Mouse (Mus musculus) C2C12 (cell line): Measurements from ENCODE around the gene Fbxl14.

Experiments used
- CTCF ChIP-seq: IDR thresholded peaks from one replicate; pipeline ENCODE4 v1.5.1; 2011; ENCODE audit not compliant: control insufficient read depth, insufficient read depth, insufficient read length
- MYOG ChIP-seq: IDR thresholded peaks from one replicate; pipeline ENCODE4 v1.6.1; 2011; ENCODE audit not compliant: control insufficient read depth, insufficient read length; ENCODE audit errors: extremely low read depth

- TF ChIP-seq CTCF (peak; percentile 75), MYOG (no peak)
Measured at GRCm38 (mm10) chr6:119443742-119444645, 35.5 kb upstream of the Fbxl14 start.
